Mouse (Mus musculus) kidney, embryonic 16.5 days (tissue): Measurements from ENCODE around the gene Cntn2. TPM values are rescaled to one million over a fixed set of nuclear protein-coding genes. Genes with fewer than 3 reads are reported as not detected.
"Not testable (repeated sequence)": the region's sequence is repeated elsewhere in the genome, so short reads cannot be mapped to it uniquely, and the experiment has no call there.

Source experiments
- ATAC-seq: fragments of 200-750 bp; cut with Nextera tagmentation; 2 replicates; pipeline ENCODE4 v1.8.0; 2017; ENCODE audit warnings: moderate TSS enrichment; ENCODE audit not compliant: low FRiP score, low TSS enrichment
- H3K27ac ChIP-seq: fragments of 300-500 bp; sonication (generic); 2 replicates; pipeline ENCODE4 v1.5.1; 2014; ENCODE audit warnings: low read length
- H3K27me3 ChIP-seq: fragments of 300-500 bp; sonication (generic); 2 replicates; pipeline ENCODE4 v1.6.1; 2014; ENCODE audit warnings: low read length, control low read depth, mixed read lengths; ENCODE audit not compliant: insufficient read depth
- H3K36me3 ChIP-seq: fragments of 300-500 bp; sonication (generic); 2 replicates; pipeline ENCODE4 v1.6.1; 2014; ENCODE audit warnings: low read length, control low read depth, mixed read lengths; ENCODE audit not compliant: insufficient read depth
- H3K4me1 ChIP-seq: fragments of 300-500 bp; sonication (generic); 2 replicates; pipeline ENCODE4 v1.6.1; 2014; ENCODE audit warnings: low read length, control low read depth, mixed read lengths; ENCODE audit not compliant: insufficient read depth
- H3K4me2 ChIP-seq: fragments of 300-500 bp; sonication (generic); replicated peaks from 2 replicates; pipeline ENCODE4 v1.6.1; 2014; ENCODE audit warnings: low read depth, low read length
- H3K4me3 ChIP-seq: fragments of 300-500 bp; sonication (generic); 2 replicates; pipeline ENCODE4 v1.5.1; 2014; ENCODE audit warnings: mild to moderate bottlenecking, low read length
- H3K9ac ChIP-seq: fragments of 300-500 bp; sonication (generic); replicated peaks from 2 replicates; pipeline ENCODE4 v1.6.1; 2014; ENCODE audit warnings: low read length
- H3K9me3 ChIP-seq: fragments of 300-500 bp; sonication (generic); 2 replicates; pipeline ENCODE4 v1.6.1; 2016; ENCODE audit warnings: low read length, control low read depth
- WGBS: fragments of 180-500 bp; shearing (Covaris S2); extraction: QIAGEN DNeasy Blood & Tissue Kit; methylation state at CpG from one replicate; pipeline ENCODE4 v1.1.7; 2014; 5-methylcytosine and 5-hydroxymethylcytosine counted together
- polyA plus RNA-seq: library from polyadenylated mRNA; unstranded; fragments of >200 nt; fragmentation: Nextera tagmentation; extraction: Ambion mirVana; gene quantifications from 2 replicates; pipeline ENCODE4 v1.2.1, GENCODE M21; 2015

Cntn2 gene
- polyA plus RNA-seq, 1 experiment from 2014 or later = 0.25 TPM

DNA sequence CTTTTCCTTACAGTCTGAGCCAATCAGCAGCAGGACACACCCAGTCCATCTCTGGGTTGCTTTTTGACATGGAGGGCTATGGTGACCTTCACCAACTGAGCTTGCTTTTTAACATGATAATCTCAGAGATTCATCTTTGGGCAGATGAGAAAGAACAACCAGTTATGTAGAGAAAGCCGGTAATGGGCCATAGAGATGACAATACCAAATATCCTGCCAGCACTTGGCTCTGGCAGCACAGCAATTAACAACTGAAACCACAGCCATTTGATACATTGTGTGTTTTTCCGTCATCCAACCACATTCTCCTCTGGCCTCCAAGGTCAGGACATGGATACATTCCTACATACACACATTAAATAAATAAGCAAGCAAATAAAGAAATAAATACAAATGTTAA, 72.0 kb downstream of the Cntn2 start:
- ATAC-seq = no peak
- no peak overlapping the region for H3K27ac ChIP-seq
- H3K9ac ChIP-seq = no peak overlapping the region
- H3K9me3 ChIP-seq = no peaks in the 10 kb centered on the region
- H3K36me3 ChIP-seq = peaks cover 5% of the 10 kb centered on the region; the same call in 1 of the 2 replicates
- WGBS = 92% methylated on average over 2 of the region's 2 CpGs
- no peak overlapping the region for H3K4me2 ChIP-seq
- no peaks in the 10 kb centered on the region for H3K27me3 ChIP-seq
- H3K4me3 ChIP-seq = no peak overlapping the region
- H3K4me1 ChIP-seq = peaks cover 3% of the 10 kb centered on the region; the same call in 1 of the 2 replicates

DNA sequence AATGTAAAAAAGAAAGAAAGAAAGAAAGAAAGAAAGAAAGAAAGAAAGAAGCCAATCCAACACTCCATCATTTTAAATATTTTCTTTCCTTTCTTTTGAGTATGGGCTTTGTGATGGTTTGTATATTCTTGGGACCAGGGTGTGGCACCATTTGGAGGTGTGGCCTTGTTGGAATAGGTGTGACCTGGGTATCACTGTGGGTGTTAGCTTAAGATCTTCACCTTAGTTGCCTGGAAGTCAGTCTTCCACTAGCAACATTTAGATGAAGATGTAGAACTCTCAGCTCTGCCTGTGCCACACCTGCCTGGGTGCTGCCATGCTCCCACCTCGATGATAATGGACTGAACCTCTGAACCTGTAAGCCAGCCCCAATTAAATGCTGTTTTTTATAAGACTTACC, 73.0 kb downstream of the Cntn2 start:
- not testable (repeated sequence) for H3K4me3 ChIP-seq, H3K4me1 ChIP-seq, H3K9me3 ChIP-seq, H3K4me2 ChIP-seq, H3K27ac ChIP-seq, H3K9ac ChIP-seq, H3K27me3 ChIP-seq, ATAC-seq
- WGBS = 85% methylated on average over 1 of the region's 1 CpGs
- H3K36me3 ChIP-seq = peaks cover 10% of the 10 kb centered on the region; the same call in 1 of the 2 replicates

DNA sequence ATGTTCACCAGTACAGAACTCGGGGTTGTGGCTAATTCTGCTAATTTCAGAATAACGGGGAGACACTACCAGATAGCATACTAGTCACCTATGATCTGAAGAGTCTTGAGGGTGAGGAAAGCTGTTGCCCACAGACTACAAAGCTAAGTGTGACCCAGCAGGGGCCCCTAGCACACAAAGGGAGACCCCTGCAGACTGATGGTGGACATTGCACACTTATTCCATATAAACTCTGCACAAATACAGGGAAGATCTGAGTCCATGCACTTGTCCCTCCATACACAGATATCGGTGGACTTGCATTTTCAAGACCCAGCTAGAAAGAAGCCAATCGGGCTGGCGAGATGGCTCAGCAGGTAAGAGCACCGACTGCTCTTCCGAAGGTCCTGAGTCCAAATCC, 73.5 kb downstream of the Cntn2 start:
- WGBS = 95% methylated on average over 7 of the region's 7 CpGs

DNA sequence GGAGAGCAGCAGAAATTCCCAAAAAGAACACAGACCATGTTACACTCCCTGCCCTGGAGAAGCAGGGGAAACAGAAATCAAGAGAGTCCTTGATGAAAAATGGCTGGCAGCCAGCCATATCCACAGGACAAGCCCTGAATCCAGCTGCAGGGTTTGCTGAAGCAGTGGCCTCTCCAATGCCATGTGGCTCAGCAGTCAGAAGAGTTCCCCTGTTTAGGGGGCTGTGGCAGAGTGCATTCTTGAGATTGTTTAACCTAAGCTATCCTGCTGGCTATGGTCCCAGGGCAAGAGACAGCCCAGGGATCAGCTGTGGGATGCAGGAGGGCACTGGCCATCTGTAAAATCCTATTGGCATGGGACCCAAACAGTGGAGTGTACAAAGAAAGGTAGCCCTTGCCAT, 74.1 kb downstream of the Cntn2 start:
- no peaks in the 10 kb centered on the region for H3K9me3 ChIP-seq
- H3K27ac ChIP-seq = no peak overlapping the region
- no peak overlapping the region for H3K9ac ChIP-seq
- no peak overlapping the region for H3K4me3 ChIP-seq
- H3K36me3 ChIP-seq = peaks cover 14% of the 10 kb centered on the region; the same call in 1 of the 2 replicates
- no peaks in the 10 kb centered on the region for H3K27me3 ChIP-seq
- peaks cover 3% of the 10 kb centered on the region; the same call in 1 of the 2 replicates for H3K4me1 ChIP-seq
- no peak overlapping the region for H3K4me2 ChIP-seq
- ATAC-seq = no peak

More for the DNA sequence above, 73.5 kb downstream of the Cntn2 start:
- ATAC-seq = no peak
- Histone ChIP-seq H3K9me3 (no peaks in the 10 kb centered on the region), H3K36me3 (peaks cover 10% of the 10 kb centered on the region; the same call in 1 of the 2 replicates), H3K4me3 (no peak overlapping the region), H3K9ac (no peak overlapping the region), H3K4me2 (no peak overlapping the region), H3K4me1 (peaks cover 3% of the 10 kb centered on the region; the same call in 1 of the 2 replicates), H3K27me3 (no peaks in the 10 kb centered on the region), H3K27ac (no peak overlapping the region)

DNA sequence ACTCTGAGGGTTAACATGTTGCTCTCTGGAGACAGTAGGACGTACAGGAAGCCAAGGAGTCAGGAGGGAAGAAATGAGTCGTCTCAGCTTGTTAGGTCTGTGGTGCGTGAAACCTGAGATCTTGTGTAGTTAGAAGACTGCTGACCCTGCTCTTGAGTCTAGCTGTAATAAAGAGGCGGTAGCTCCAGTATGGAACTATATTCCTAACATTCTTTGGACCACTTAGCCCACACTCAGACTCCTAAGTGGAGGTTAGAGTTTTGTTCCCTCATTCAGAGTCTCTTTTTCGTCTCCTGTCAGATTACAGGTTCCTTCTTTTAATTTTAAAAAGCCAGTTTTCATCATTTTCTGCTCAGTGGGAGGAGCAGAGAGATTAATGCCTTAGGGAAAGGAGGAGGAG, 78.4 kb downstream of the Cntn2 start:
- 48% methylated on average over 5 of the region's 5 CpGs for WGBS
- H3K4me1 ChIP-seq = peaks cover 3% of the 10 kb centered on the region; the same call in 1 of the 2 replicates
- ATAC-seq = no peak

More for the DNA sequence above, 78.4 kb downstream of the Cntn2 start:
- no peak overlapping the region for H3K9ac ChIP-seq
- no peak overlapping the region for H3K4me2 ChIP-seq
- H3K27ac ChIP-seq = no peak overlapping the region
- H3K4me3 ChIP-seq = no peak overlapping the region
- H3K27me3 ChIP-seq = no peaks in the 10 kb centered on the region
- H3K36me3 ChIP-seq = peaks cover 31% of the 10 kb centered on the region
- no peaks in the 10 kb centered on the region for H3K9me3 ChIP-seq

Other genes with a start within 250 kb of the Cntn2 start
- gene Klhdc8a, start 244.6 kb downstream of the Cntn2 start, polyA plus RNA-seq = 1.8 and 2.1 TPM in 2 replicates
- gene Nuak2, start 227.1 kb downstream of the Cntn2 start, polyA plus RNA-seq = 4.3 and 5.5 TPM in 2 replicates
- 8.3 and 8.6 TPM in 2 replicates for gene Tmcc2, start 152.0 kb downstream of the Cntn2 start, polyA plus RNA-seq
- gene Dstyk, start 125.7 kb downstream of the Cntn2 start, polyA plus RNA-seq = 16.9 and 18.6 TPM in 2 replicates
- 46.6 and 50.1 TPM in 2 replicates for gene Rbbp5, start 65.9 kb downstream of the Cntn2 start, polyA plus RNA-seq
- 1.6 and 1.7 TPM in 2 replicates for gene Tmem81, start 37.0 kb downstream of the Cntn2 start, polyA plus RNA-seq
- gene Nfasc, start 198.5 kb upstream of the Cntn2 start, polyA plus RNA-seq = 0.45 and 0.67 TPM in 2 replicates